Mouse (Mus musculus): Measurements from ENCODE around the gene Ttll5.

- TF ChIP-seq CTCF (IDR thresholded peaks at IDR 0.05; ENCODE audit: extremely low read depth, insufficient read length, insufficient replicate concordance, low read depth, low read length) (no peak), POLR2A (IDR thresholded peaks at IDR 0.05; ENCODE audit: low read depth, low read length) (no peak)
Observed at GRCm38 (mm10) chr12:85869423-85869822, 45.0 kb downstream of the Ttll5 start.

Measured in small intestine, adult 2 months (tissue).